Mouse (Mus musculus) urinary bladder, postnatal 25 days (tissue): Measurements from ENCODE around the gene Pigs.

Experiments
- DNase-seq: peaks from one replicate; pipeline ENCODE4 v3.0.0; 2022; ENCODE audit warnings: low spot score

Pigs gene

GRCm38 (mm10) chr11:78327634-78328511, at the start of gene Pigs:
Gene Pigs (plus strand): TSS chr11:78328415.
- peak; percentile 94 for DNase-seq

DNA sequence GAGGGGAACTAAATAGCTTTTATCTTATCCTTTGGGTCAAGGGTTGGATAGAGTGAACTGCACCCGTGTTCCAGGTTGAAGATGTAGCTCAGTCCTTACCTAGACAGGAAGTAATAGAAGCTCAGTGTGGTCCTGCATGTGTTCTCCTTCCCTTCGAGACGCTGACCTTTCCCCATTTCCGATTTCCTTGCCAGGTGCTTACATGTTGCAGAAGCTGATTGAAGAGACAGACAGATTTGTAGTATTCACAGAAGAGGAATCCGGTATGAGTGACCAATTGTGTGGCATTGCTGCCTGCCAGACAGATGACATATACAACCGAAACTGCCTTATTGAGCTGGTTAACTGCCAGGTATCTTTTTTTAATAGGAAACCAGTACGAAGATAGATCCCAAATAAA, 49.4 kb upstream of the Pigs start:
- no peak for DNase-seq

DNA sequence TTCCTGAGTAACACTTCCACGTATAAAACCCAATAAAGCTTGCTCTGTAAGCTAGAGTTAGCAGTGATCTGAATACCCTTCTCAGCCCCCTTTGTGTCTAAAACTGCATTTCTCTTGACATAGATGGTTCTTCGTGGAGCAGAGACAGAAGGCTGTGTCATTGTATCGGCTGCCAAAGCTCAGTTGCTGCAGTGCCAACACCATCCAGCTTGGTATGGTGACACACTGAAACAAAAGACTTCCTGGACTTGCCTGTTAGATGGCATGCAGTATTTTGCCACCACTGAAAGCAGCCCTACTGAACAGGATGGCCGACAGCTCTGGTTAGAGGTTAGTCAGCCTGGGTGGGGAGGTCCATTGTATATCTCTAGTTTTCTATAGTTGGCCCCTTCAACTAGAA, 48.6 kb upstream of the Pigs start:
- no peak for DNase-seq

DNA sequence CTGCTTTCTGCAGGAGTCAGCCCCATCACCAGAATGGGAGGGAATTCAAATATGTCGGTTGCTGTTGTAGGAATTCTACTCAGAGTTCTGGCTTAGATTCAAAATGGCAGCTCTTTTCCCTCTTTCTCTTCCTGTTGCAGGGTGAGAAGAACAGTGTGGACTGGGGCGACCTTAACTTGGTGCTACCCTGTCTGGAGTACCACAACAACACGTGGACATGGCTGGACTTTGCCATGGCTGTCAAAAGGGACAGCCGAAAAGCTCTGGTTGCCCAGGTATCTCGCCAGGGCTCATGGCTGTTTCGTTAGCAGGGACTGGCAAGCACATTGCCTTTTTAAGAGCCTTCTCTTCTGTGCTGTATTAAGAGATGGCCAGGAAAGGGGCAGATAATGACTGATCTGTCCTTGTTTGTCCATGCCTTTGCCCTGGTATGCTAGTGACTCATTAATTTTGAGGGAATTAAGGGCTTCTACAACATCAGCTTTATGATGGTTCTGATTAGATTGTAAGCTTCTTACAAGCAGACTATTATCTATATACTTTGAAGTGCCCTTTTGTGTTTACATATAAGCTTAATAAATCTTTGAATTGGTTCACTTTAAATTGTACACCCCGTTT, 39.0 kb upstream of the Pigs start:
- DNase-seq, result no peak

- DNase-seq, result no peak
These were observed 37.6 kb upstream of the Pigs start, which contains the start of gene BC030499 for GRCm38 (mm10) chr11:78290654-78291053. Gene BC030499 (plus strand): TSS chr11:78290841.

DNA sequence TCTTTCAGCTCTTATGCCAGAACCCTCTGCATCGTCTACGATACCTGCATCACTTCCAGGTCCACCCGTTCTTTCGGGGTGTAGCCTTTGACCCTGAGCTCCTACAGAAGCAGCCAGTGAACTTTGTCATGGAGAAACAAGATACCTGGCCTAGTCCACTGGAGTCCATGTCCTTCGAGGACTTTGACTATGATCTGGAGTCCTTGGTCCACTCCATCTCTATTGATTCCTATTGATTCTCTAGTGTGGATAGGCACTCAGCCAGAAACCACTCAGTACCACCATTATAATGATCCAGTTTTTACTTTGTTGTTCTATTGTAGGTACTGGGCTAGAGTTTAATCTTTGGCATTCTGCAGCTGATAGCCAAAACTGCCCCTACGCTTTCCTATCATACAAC, 33.6 kb upstream of the Pigs start:
- no peak for DNase-seq

DNA sequence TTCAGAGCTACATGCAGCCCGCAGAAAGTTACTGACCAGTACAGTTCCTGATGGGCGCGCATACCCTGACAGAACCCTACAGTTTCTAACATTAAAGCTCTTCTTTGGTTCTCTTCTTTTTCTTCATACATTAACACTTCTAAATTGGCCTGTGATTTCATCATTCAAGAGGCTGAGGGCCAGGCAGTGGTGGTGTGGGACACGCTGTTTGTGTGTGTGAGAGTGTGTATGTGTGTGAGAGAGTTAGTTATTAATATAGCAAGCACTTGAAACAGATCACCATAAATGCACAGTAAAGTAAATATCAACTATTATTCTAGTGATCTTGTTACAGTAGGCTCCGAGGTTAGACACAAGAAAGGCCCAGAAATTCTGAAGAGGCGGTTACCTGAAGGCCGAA, 27.3 kb upstream of the Pigs start:
- no peak for DNase-seq

GRCm38 (mm10) chr11:78301357-78302084, 26.7 kb upstream of the Pigs start, which contains the start of gene Spag5:
Gene Spag5 (plus strand): TSS chr11:78301529.
- DNase-seq, result peak; percentile 79

DNA sequence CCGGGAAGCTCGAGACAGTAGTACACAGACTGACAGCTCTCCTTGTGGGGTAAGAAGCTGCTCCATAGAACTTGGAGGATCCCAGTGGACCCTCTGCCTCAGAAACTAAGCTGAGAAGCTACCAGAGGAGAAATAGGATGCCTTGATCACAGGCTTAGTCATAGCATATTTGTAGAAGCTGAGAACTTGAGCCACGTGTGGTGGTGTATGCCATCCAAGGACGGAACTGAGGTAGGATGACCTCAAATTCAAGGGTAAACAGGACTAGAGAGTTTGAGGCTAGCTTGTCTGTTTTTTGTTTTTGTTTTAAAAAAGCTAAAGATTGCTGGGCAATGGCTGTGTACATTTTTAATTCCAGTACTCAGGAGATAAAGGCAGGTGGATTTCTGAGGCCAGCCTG, 22.9 kb upstream of the Pigs start:
- no peak for DNase-seq

- DNase-seq, result no peak
These were observed 17.2 kb upstream of the Pigs start for GRCm38 (mm10) chr11:78310861-78311511.

DNA sequence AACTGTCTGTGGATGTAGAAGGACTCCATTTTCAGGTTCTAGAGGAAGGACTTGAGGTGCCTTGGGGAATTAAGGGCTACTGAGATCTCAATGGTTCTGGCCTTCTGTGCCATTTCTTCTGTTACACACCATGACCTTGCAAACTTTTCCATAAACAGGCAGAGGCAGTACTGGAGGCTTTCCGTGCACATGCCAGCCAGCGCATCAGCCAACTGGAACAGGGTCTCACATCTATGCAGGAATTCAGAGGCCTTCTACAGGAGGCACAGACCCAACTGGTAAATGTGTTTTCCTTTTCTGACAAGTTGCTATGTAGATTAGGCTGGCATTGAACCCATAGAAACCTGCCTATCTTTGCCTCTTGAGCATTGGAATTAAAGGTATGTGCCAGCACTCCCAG, 14.6 kb upstream of the Pigs start:
- DNase-seq, result no peak

DNA sequence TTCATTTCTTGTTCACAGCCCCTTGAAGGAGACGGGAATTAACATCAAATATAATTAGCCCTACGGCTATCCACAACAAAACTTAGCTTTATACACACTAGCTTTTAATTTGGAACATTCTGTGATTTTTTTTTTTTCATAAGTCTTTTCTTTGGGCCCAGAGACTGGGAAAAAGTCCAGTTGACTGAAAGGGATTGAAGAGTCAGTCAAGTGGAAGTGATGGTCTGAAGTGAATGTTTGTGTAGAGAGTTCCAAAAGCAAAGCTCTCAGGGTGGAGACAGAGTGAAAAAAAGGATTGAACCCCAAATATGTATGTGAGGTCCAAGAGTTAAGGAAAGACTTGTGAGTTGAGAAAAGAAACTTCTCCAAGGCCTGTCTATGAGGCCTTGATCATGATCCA, 9.8 kb upstream of the Pigs start:
- DNase-seq, result no peak

DNA sequence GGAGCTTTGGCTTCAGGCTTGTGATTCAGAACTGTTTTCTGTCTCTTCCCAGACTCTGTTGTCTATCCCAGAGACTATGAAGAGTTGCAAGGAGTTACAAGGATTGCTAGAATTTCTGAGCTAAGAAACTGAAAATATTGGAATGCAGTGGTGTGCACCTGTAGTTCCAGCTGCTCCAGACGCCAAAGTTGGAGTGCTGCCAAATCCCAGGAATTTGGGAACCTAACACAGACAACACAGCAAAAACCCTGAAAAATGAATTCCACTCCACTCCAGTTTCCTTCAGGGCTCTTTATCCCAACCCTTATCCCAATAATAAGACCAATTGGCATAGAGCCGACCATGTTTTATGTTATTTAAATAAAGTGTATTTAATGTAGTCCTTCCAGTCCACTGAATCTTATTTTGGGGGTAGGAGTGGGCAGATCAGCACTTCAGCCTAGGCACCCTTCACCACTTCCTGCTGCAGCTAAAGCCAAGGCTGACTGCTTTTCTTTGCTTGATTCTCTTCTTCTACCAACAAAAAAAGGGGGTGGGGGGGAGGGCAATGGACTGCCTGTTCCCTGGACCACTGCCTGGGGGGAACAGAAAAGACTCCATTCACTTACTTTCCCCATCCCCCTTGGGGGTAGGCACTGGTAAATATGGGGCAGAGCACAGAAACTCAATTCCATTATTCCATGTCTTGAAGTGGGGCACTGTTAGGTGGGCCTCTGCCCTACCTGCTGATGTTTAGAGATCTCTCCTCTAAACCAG, 6.0 kb upstream of the Pigs start:
- no peak for DNase-seq

DNA sequence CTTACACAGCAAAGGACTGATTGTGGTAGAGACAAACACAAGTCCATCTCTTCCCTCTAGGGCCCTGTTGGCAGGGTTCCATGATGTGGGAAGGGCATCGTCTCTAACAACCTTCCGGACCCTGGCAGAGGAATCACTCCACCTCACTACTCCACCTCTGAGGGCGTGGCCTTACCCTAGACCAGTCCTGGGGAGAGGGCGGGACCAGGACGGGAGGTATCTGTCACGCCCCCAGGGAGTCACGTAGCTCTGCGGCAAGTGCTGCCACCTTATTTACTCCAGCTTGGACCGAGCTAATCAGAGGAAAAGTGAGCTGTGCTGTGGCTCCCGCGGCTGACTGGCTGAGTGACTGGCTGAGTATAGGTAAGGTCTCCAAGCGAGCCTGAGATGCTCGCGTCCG, 5.4 kb upstream of the Pigs start, which contains the start of gene Aldoc:
Gene Aldoc, plus strand, starts transcription at position 109 of the 400 bp plus-strand sequence.
- peak; percentile 68 for DNase-seq

- no peak for DNase-seq
These were observed 4.0 kb upstream of the Pigs start for GRCm38 (mm10) chr11:78324000-78324785.

GRCm38 (mm10) chr11:78324965-78325364, 3.2 kb upstream of the Pigs start:
- DNase-seq, result no peak

GRCm38 (mm10) chr11:78327215-78327614, 1.0 kb upstream of the Pigs start:
- no peak for DNase-seq

- no peak for DNase-seq
These were observed 369 bp downstream of the Pigs start for GRCm38 (mm10) chr11:78328512-78329056.

DNA sequence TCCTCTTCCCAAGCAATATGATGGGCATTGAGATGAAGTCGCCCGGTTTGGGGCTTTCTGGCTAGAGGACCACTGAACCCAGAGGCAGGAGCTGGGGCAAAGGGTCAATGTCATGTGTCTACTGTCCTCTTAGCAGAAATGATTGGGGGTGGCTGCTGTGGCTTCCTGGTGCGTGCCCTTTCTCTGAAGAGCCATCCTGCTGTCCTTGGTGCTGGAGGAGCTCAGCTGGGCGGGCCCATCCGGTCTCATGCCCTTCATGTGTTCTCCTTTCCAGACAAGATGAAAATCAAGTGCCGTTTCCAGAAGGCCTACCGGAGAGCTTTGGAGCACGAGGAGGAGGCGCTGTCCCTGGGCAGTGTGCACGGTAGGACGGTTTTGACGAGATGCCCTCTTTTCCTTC, 4.5 kb downstream of the Pigs start:
- no peak for DNase-seq

- no peak for DNase-seq
These were observed 5.8 kb downstream of the Pigs start for GRCm38 (mm10) chr11:78333992-78334391.
